Mouse (Mus musculus): Measurements from ENCODE around the gene Mrps31. TPM values are rescaled to one million over a fixed set of nuclear protein-coding genes. Genes with fewer than 3 reads are reported as not detected.

Mrps31 gene
- polyA plus RNA-seq, 1 experiment: 21.7 TPM

DNA sequence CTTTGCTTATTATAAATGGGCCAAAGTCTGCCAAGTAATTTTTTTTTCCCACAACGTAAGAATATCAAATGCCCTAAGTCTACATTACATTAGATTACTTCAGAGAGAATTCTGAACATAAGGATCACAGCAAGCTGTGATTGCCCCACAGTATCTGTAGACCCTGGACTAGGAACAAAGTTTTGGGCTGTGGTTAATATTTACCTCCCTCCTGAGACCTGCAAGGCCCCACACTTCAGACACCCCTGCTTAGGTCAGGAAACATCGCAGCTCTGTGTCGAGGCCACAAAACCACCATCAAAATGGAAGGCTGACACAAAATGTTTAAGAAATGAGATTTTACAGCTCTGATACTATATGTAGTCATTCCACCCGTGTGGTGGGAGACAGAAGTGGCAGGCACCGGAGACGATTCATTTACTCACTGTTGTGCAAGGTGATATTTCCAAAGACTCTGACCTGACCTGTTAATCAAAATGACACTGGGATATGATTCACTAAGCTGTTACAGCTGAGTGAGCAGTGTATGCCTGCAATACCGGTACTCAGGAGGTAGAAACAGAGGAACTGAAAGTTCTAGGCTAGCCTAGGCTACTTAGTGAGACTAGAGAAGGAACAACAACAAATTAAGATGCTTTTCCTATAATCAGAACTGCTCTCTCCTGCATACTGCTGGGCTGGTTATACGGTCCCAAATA is 20.2 kb upstream of the Mrps31 start:
- H3K4me3 ChIP-seq (replicated peaks; ENCODE audit: insufficient read depth, low read depth, low read length): no peak overlapping the region
- 90% methylated on average over 8 of the region's 8 CpGs for WGBS
- TF ChIP-seq POLR2A (IDR thresholded peaks at IDR 0.05; ENCODE audit: borderline replicate concordance, insufficient read depth, low read length): no peak
- DNase-seq: no peak
- H3K27me3 ChIP-seq (ENCODE audit: control insufficient read depth, insufficient read depth, low read length): no peaks in the 10 kb centered on the region
- peaks cover 2% of the 10 kb centered on the region; the same call in 1 of the 2 replicates for H3K4me1 ChIP-seq (ENCODE audit: control insufficient read depth, insufficient read depth, low read length)
- no peak overlapping the region for H3K27ac ChIP-seq (ENCODE audit: insufficient read depth, low read length)

DNA sequence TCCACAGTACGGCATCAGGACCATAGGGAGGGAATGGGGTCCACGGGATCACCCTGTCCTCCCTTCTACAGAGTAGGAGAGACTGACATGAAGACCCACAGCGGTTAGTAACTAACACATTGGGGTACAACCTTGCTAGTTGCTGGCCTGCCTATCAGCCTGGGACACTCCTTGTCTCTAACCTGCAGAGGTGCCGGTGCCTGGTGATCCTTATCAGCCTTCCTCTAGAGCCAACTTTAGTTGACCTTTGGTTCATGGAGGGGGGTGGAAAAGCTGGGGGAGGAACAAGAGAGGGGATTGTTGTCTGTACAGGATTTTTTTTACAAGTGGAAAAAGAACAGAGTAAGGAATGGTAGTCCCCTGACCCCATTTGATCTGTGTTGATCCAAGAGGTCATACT is 16.7 kb upstream of the Mrps31 start:
- Histone ChIP-seq H3K27me3 (ENCODE audit: control insufficient read depth, insufficient read depth, low read length) (no peaks in the 10 kb centered on the region), H3K4me1 (ENCODE audit: control insufficient read depth, insufficient read depth, low read length) (peaks cover 2% of the 10 kb centered on the region; the same call in 1 of the 2 replicates), H3K4me3 (replicated peaks; ENCODE audit: insufficient read depth, low read depth, low read length) (no peak overlapping the region), H3K27ac (ENCODE audit: insufficient read depth, low read length) (no peak overlapping the region)
- no peak for DNase-seq
- 96% methylated on average over 4 of the region's 4 CpGs for WGBS
- TF ChIP-seq CTCF (IDR thresholded peaks at IDR 0.05; ENCODE audit: borderline replicate concordance, insufficient read depth, low read depth, low read length) (no peak), POLR2A (IDR thresholded peaks at IDR 0.05; ENCODE audit: borderline replicate concordance, insufficient read depth, low read length) (no peak)

DNA sequence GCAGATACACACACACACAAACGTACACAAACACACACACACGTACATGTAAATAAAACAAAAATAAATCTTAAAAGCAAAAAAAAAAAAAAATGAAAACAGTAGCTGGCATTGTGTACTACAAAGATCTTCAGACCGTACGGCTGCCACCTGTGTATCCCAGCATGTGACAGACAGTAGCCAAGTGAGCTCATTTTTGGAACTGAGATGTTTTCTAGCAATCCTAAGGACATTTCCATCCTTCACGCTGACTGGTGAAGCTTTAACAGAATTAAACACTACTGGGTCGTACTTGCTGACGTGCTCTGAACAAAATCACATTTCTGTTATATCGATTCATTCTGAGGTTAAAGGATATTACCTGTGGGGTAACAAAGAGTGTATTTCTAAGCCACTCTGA is 15.9 kb upstream of the Mrps31 start:
- WGBS: 32% methylated on average over 8 of the region's 8 CpGs
- H3K4me1 ChIP-seq (ENCODE audit: control insufficient read depth, insufficient read depth, low read length): peaks cover 2% of the 10 kb centered on the region; the same call in 1 of the 2 replicates
- no peak for TF ChIP-seq CTCF (IDR thresholded peaks at IDR 0.05; ENCODE audit: borderline replicate concordance, insufficient read depth, low read depth, low read length)
- no peak for TF ChIP-seq POLR2A (IDR thresholded peaks at IDR 0.05; ENCODE audit: borderline replicate concordance, insufficient read depth, low read length)
- no peak overlapping the region for H3K4me3 ChIP-seq (replicated peaks; ENCODE audit: insufficient read depth, low read depth, low read length)
- H3K27ac ChIP-seq (ENCODE audit: insufficient read depth, low read length): no peak overlapping the region
- no peaks in the 10 kb centered on the region for H3K27me3 ChIP-seq (ENCODE audit: control insufficient read depth, insufficient read depth, low read length)
- DNase-seq: peak; percentile 43 to 71

DNA sequence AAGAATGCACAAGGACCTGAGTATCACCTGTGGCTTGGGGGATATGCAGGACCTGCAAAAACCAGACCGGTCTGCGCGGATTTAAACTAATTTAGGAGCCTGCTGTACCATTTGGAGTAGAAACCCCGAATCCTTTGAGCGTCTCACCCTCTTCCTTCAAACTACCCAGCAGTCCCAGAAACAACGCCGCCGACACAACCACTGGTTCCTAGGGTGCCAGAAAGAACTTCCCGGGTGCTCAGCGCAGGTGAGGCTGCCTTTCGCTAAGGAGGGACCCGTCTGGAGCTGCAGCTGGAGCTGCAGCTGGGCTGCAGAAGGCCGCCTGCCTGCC is 13.4 kb upstream of the Mrps31 start:
- no peak for DNase-seq
- Histone ChIP-seq H3K27me3 (ENCODE audit: control insufficient read depth, insufficient read depth, low read length) (no peaks in the 10 kb centered on the region), H3K4me1 (ENCODE audit: control insufficient read depth, insufficient read depth, low read length) (peaks cover 2% of the 10 kb centered on the region; the same call in 1 of the 2 replicates), H3K4me3 (replicated peaks; ENCODE audit: insufficient read depth, low read depth, low read length) (peak overlapping the region; percentile 77), H3K27ac (ENCODE audit: insufficient read depth, low read length) (peak overlapping the region; percentile 90)
- TF ChIP-seq POLR2A (IDR thresholded peaks at IDR 0.05; ENCODE audit: borderline replicate concordance, insufficient read depth, low read length) (no peak), CTCF (IDR thresholded peaks at IDR 0.05; ENCODE audit: borderline replicate concordance, insufficient read depth, low read depth, low read length) (no peak)
- WGBS: 1% methylated on average over 13 of the region's 13 CpGs

DNA sequence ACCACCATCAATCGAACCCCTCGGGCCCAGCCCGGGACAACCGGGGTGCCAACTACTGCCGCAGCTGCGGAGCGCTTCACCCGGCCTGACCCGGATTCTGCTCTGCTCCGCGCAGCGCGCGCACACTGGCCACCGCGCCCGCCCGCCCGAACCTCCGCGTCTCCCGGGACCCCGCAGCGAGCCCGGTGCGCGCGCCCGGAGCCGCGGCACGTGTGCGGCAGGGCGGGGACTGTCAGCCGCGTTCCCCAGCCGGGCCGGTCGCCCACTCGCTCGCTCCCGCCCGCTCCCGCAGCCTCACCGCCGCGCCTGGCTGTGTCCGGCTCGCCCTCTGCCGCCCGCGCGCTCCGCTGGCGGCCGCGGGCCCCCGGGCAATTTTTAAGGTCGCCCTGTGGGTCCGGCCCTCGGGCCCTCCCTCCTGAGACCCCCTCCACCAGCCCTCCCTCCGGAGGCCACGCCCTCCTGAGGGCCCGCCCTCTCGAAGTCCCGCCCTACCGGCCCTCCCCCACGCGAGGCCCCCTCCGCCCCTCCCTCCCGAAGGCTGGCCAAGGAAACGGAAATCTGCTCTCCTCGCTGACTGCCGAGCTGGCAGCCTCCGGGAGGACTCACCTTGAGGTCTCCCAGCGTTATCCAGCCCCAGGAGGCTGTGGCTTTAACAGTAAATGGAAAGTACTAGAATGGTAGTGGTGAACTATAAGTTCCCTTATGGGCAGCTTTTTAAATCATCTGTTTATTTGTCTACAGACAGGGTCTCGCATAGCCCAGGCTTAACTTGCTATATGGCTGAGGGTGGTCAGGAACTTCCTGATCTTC is 12.8 kb upstream of the Mrps31 start, which contains the start of gene Slc25a15:
Slc25a15 (minus strand) TSS at position 456 of the 810 bp plus-strand sequence.
- 2% methylated on average over 53 of the region's 77 CpGs for WGBS

DNA sequence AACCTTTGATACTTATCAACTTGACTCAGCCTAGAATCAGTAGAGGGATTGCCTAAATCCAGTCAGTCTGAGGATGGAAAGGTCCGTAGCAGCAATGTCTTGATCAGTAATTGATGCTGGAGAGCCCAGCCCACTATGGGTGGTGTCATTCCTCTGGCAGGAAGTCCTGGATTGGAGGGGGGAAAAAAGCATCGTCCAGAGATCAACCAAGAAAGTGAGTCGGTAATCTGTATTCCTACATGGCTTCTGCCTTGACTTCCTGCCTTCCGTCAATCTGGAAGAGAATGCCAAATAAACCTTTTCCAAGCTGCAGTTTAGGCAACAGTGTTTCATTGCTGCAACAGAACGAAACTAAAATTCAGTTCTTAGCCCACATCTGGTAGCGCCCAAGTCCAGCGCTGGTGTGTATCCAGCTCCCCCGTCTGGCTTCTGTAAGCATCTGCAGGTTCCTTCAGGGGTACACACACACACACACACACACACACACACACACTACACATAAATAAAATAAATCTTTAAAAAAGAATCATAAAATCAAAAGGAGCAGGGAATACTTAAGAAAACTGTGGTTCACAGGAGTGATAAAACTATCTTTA is 11.8 kb upstream of the Mrps31 start:
- TF ChIP-seq CTCF (IDR thresholded peaks at IDR 0.05; ENCODE audit: borderline replicate concordance, insufficient read depth, low read depth, low read length) (no peak), POLR2A (IDR thresholded peaks at IDR 0.05; ENCODE audit: borderline replicate concordance, insufficient read depth, low read length) (no peak)
- H3K27ac ChIP-seq (ENCODE audit: insufficient read depth, low read length): no peak overlapping the region

More for the DNA sequence above, 12.8 kb upstream of the Mrps31 start, which contains the start of gene Slc25a15:
- Histone ChIP-seq H3K27me3 (ENCODE audit: control insufficient read depth, insufficient read depth, low read length) (no peaks in the 10 kb centered on the region), H3K4me3 (replicated peaks; ENCODE audit: insufficient read depth, low read depth, low read length) (peak within 1 kb of the TSS; percentile 77), H3K4me1 (ENCODE audit: control insufficient read depth, insufficient read depth, low read length) (peaks cover 2% of the 10 kb centered on the region; the same call in 1 of the 2 replicates), H3K27ac (ENCODE audit: insufficient read depth, low read length) (peak within 1 kb of the TSS; percentile 90)
- DNase-seq: peak; percentile 88 to 92
- no peak for TF ChIP-seq CTCF (IDR thresholded peaks at IDR 0.05; ENCODE audit: borderline replicate concordance, insufficient read depth, low read depth, low read length)
- peak; percentile 90 for TF ChIP-seq POLR2A (IDR thresholded peaks at IDR 0.05; ENCODE audit: borderline replicate concordance, insufficient read depth, low read length)

DNA sequence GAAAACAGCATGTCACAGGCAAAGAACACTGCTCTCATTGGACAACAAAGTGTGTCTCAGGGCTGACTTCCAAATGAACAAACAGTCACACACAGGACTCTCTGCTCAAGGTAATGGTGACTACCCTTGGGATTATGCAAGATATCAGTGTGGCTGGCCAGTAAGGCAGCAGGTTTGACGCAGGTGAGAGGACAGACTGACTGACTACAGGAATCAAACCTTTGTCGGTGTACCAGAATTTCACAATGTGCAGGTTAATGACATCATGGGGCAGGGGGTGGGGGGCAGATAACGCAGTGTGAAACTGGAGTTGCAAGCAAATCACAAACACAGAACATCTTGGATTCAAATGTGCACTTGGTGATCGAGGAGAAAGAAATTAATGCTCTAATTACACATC is 10.6 kb upstream of the Mrps31 start:
- H3K27me3 ChIP-seq (ENCODE audit: control insufficient read depth, insufficient read depth, low read length): no peaks in the 10 kb centered on the region
- no peak overlapping the region for H3K27ac ChIP-seq (ENCODE audit: insufficient read depth, low read length)
- DNase-seq: no peak
- peaks cover under 1% of the 10 kb centered on the region; the same call in 1 of the 2 replicates for H3K4me1 ChIP-seq (ENCODE audit: control insufficient read depth, insufficient read depth, low read length)
- no peak overlapping the region for H3K4me3 ChIP-seq (replicated peaks; ENCODE audit: insufficient read depth, low read depth, low read length)
- TF ChIP-seq CTCF (IDR thresholded peaks at IDR 0.05; ENCODE audit: borderline replicate concordance, insufficient read depth, low read depth, low read length): no peak
- no peak for TF ChIP-seq POLR2A (IDR thresholded peaks at IDR 0.05; ENCODE audit: borderline replicate concordance, insufficient read depth, low read length)
- whole genome bisulfite sequencing: 89% methylated on average over 4 of the region's 4 CpGs

More for the DNA sequence above, 11.8 kb upstream of the Mrps31 start:
- Histone ChIP-seq H3K4me3 (replicated peaks; ENCODE audit: insufficient read depth, low read depth, low read length) (no peak overlapping the region), H3K4me1 (ENCODE audit: control insufficient read depth, insufficient read depth, low read length) (peaks cover 2% of the 10 kb centered on the region; the same call in 1 of the 2 replicates), H3K27me3 (ENCODE audit: control insufficient read depth, insufficient read depth, low read length) (no peaks in the 10 kb centered on the region)
- no peak for DNase-seq
- WGBS: 77% methylated on average over 8 of the region's 8 CpGs

Measured in cerebellum, adult 2 months (tissue).